Mouse (Mus musculus) small intestine, adult 2 months (tissue): ENCODE measurements around the gene Wdr12. TPM values are rescaled to one million over a fixed set of nuclear protein-coding genes. Genes with fewer than 3 reads are reported as not detected.

Experiments
- H3K27ac ChIP-seq: fragments of 200-500 bp; 2 replicates; pipeline ENCODE4 v1.5.1; 2012; ENCODE audit warnings: low read depth, low read length, control low read depth, inconsistent platforms; ENCODE audit not compliant: insufficient read depth
- H3K27me3 ChIP-seq: fragments of 200-500 bp; 2 replicates; pipeline ENCODE4 v1.6.1; 2012; ENCODE audit warnings: mild to moderate bottlenecking, moderate library complexity, low read length, inconsistent platforms; ENCODE audit not compliant: control insufficient read depth, insufficient read depth
- H3K36me3 ChIP-seq: fragments of 200-500 bp; 2 replicates; pipeline ENCODE4 v1.6.1; 2012; ENCODE audit warnings: mild to moderate bottlenecking, low read length, control low read depth, inconsistent platforms; ENCODE audit not compliant: control insufficient read depth, insufficient read depth
- H3K4me1 ChIP-seq: fragments of 200-500 bp; 2 replicates; pipeline ENCODE4 v1.6.1; 2012; ENCODE audit warnings: low read length, inconsistent platforms, mixed read lengths; ENCODE audit not compliant: control insufficient read depth, insufficient read depth, insufficient read length
- H3K4me3 ChIP-seq: fragments of 200-500 bp; 2 replicates; pipeline ENCODE4 v1.5.1; 2012; ENCODE audit warnings: low read depth, mild to moderate bottlenecking, control low read depth, inconsistent platforms, low read length, moderate library complexity
- CTCF ChIP-seq: fragments of 200-500 bp; IDR thresholded peaks from 2 replicates; pipeline ENCODE4 v1.5.1; 2012; ENCODE audit warnings: low read depth, mild to moderate bottlenecking, control low read depth, inconsistent platforms, low read length, moderate library complexity, mixed read lengths; ENCODE audit not compliant: insufficient replicate concordance, insufficient read length; ENCODE audit errors: extremely low read depth
- POLR2A ChIP-seq: fragments of 200-500 bp; IDR thresholded peaks from 2 replicates; pipeline ENCODE4 v1.6.1; 2012; ENCODE audit warnings: low read depth, mild to moderate bottlenecking, control low read depth, inconsistent platforms, low read length, moderate library complexity
- WGBS: fragments of 180-500 bp; shearing (Covaris S2); methylation state at CpG from one replicate; pipeline ENCODE4 v1.1.7; 2018; 5-methylcytosine and 5-hydroxymethylcytosine counted together
- polyA plus RNA-seq: library from polyadenylated mRNA; depleted of rRNA; stranded (reverse); fragments of >200 nt; gene quantifications from 2 replicates; pipeline ENCODE4 v1.2.3, GENCODE M21; 2012; rRNA removed

The Wdr12 gene
- polyA plus RNA-seq, 1 experiment, result 0.49 TPM

- Histone ChIP-seq H3K4me1 (peaks cover 5% of the 10 kb centered on the region), H3K27ac (no peak overlapping the region), H3K27me3 (peaks cover 17% of the 10 kb centered on the region), H3K36me3 (no peaks in the 10 kb centered on the region), H3K4me3 (no peak overlapping the region)
- 92% methylated on average over 1 of the region's 1 CpGs for WGBS
- TF ChIP-seq CTCF (no peak), POLR2A (no peak)
Measured at GRCm38 (mm10) chr1:60044595-60044994, 53.9 kb downstream of the Wdr12 start.

GRCm38 (mm10) chr1:60042796-60043469 lies 55.5 kb downstream of the Wdr12 start, which contains the start of gene Ica1l:
Gene Ica1l (minus strand): TSS chr1:60043184.
- no peak for TF ChIP-seq CTCF
- TF ChIP-seq POLR2A, result no peak
- peaks cover 17% of the 10 kb centered on the region for H3K27me3 ChIP-seq
- WGBS, result under 1% methylated on average over 90 of the region's 99 CpGs

GRCm38 (mm10) chr1:60042398-60042795 lies 56.0 kb downstream of the Wdr12 start:
- peaks cover 17% of the 10 kb centered on the region for H3K27me3 ChIP-seq
- H3K36me3 ChIP-seq, result no peaks in the 10 kb centered on the region
- peaks cover 5% of the 10 kb centered on the region for H3K4me1 ChIP-seq
- peak overlapping the region; percentile 64 for H3K4me3 ChIP-seq
- WGBS, result 4% methylated on average over 19 of the region's 19 CpGs
- no peak overlapping the region for H3K27ac ChIP-seq
- TF ChIP-seq CTCF (no peak), POLR2A (no peak)

More at GRCm38 (mm10) chr1:60042796-60043469, 55.5 kb downstream of the Wdr12 start, which contains the start of gene Ica1l:
- no peak within 1 kb of the TSS for H3K27ac ChIP-seq
- H3K36me3 ChIP-seq, result no peaks in the 10 kb centered on the region
- H3K4me1 ChIP-seq, result peaks cover 5% of the 10 kb centered on the region
- H3K4me3 ChIP-seq, result peak within 1 kb of the TSS; percentile 64

- no peak overlapping the region for H3K27ac ChIP-seq
- TF ChIP-seq CTCF (no peak), POLR2A (no peak)
- H3K36me3 ChIP-seq, result no peaks in the 10 kb centered on the region
- WGBS, result 92% methylated on average over 2 of the region's 2 CpGs
- H3K4me3 ChIP-seq, result no peak overlapping the region
- no peaks in the 10 kb centered on the region for H3K4me1 ChIP-seq
- no peaks in the 10 kb centered on the region for H3K27me3 ChIP-seq
Measured at GRCm38 (mm10) chr1:60035044-60035443, 63.4 kb downstream of the Wdr12 start.

Other genes with a start within 250 kb of the Wdr12 start
- gene Fam117b, start 185.6 kb downstream of the Wdr12 start, polyA plus RNA-seq, result 4.7 and 13.0 TPM in 2 replicates
- 0.03 TPM in 2 replicates for gene Ica1l, start 55.5 kb downstream of the Wdr12 start, polyA plus RNA-seq
- 0.42 and 0.77 TPM in 2 replicates for gene Carf, start 398 bp downstream of the Wdr12 start, polyA plus RNA-seq
- gene Nbeal1, start 82.0 kb upstream of the Wdr12 start, polyA plus RNA-seq, result 0.38 and 1.2 TPM in 2 replicates
- 0.49 and 0.74 TPM in 2 replicates for gene Cyp20a1, start 244.7 kb upstream of the Wdr12 start, polyA plus RNA-seq